Mouse (Mus musculus) embryo, embryonic 11 days (tissue): ENCODE results near the gene Shmt1.
A peak's percentile ranks its signal among the peaks of the same experiment; 100 is the strongest.
"Not testable (repeated sequence)": the region's sequence is repeated elsewhere in the genome, so short reads cannot be mapped to it uniquely, and the experiment has no call there.

Experiments
- DNase-seq: peaks from one replicate; pipeline ENCODE4 v3.0.0-alpha.2; 2015

Gene Shmt1

DNA sequence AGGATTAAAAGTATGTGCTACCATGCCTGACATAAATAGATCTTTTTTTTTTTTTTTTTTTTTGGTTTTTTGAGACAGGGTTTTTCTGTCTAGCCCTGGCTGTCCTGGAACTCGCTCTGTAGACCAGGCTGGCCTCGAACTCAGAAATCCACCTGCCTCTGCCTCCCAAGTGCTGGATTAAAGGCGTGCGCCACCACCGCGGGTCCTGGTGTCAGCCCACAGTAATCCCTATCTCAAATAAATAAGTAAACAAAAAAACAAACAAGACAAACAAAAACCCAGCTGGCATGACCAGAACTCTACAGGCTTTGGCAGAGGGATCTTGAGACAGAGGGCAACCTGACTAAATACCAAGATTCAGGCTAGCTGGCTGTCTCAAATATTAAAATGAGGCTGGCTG is at the start of gene Shmt1:
Shmt1 (minus strand) TSS at position 101 of the 400 bp plus-strand sequence.
- not testable (repeated sequence) for DNase-seq

DNA sequence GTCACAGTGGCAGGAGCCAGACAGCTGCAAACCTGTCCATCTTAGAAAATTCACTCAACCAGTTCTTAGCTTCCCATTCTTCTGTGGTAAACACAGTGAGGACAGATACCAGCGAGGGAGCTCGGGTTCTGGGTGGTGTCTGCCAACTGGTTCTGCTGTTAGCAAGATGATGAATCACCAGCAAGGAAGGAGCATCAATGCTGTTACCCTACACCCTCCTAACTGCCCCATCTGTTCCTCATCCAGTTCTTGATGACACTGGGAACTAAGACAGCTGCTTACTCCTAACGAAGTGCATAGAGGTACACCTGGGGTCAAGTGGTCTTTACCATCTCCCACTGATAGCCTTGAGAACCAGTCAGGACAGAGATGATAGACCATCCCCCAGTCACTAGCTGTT is 45.1 kb upstream of the Shmt1 start:
- DNase-seq, result no peak

DNA sequence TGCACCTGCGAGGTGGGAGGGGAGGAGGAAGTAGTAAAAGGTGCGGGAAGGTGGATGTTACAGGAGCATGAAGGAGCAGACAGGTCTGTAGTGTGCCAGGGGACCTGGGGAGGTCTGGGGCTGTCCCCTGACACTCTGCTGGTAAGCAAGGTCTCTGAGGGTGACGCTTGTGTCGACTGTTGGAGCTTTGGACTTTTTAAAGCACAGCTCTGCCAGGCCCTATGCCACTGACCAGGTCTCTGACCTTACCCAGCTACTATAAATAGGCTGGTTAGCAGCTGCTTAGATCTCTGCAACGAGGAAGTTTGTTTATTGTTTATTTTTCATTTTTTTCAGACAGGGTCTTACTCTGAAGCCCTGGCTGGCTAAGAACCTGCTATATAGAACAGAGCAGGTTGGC is 33.9 kb upstream of the Shmt1 start:
- DNase-seq, result no peak

DNA sequence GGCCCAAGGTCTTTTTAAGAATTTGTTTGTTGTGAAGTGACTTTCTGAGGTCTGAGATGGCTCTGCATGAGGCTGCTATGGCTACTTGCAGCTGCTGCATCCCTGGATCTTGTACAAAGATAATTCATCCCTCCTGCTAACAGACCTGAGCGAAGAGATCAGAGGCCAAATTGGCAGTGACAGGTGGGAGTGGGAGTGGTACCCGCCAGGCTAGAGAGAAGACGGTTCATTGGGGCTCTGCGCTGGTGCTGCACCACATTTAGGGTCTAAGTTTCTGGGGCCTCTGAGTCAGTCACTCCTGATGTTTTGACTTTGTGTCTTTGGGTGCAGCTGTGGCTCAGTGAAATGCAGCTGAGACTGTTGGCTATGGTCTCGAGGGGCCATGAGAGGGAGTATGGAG is 31.9 kb upstream of the Shmt1 start:
- DNase-seq, result no peak

DNA sequence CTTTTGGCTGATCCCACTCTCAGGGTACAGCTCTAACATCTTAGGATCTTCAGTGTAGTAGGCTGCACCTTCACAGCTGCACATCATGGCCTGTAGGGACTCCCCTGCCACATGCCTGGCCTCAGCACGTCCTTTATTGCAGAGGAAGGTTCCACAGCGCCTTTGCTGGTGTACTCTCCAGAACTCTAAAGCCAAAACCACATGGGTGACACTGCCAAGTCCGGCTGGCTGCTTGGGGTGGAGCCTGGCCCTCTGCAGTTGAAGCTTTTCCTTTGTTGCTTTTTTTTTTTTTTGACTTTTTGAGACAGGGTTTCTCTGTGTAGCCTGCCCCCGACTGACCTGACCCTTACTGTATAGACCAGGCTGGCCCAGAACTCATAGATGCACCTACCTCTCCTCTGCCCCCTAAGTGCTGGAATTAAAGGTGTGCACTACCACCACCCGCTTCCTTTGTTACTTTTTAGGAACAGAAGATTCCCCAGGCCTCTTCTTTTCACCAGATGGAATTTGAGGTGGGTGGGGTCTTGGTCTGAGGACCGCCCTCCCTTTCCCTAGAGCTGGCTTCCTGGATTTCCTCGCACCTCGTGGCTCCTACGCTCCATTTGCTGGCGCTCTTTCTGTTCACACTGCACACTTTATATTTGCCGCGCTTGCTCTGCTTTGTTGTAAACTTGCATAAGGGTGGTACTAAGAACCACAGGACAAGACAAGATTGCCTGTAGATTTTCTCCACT is 30.1 kb upstream of the Shmt1 start:
- DNase-seq, result no peak

DNA sequence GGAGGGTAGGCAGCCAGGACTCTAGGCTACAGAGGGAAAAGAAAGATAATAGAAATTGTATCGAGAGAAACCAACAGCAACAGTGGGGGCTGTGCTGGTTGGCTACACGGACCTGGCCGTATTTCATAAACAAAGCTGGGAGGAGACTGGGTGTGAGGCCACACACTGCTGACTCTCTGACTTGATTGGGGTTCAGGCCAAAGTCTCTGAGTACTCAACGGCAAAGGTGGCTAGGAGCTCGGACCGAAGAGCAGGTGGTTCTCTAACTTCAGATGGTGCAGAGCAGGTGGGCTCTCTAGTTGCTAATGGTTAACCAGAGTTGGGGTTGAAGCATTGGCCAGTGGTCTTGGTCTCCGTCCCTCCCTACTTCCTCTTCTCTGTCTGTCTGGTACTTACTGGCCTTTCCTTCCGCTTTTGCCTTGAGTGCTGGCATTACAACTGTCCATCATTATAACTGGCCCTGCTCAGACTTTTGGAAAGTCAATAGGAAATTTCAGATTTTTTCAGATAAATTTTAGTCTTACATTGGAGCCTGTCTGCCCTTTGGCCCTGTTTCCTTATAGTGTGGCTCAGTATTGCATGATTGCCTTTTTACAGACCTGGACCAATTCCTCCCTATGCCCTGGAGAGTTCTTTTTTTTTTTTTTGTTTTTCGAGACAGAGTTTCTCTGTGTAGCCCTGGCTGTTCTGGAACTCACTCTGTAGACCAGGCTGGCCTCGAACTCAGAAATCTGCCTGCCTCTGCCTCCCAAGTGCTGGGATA is 26.3 kb upstream of the Shmt1 start:
- no peak for DNase-seq

DNA sequence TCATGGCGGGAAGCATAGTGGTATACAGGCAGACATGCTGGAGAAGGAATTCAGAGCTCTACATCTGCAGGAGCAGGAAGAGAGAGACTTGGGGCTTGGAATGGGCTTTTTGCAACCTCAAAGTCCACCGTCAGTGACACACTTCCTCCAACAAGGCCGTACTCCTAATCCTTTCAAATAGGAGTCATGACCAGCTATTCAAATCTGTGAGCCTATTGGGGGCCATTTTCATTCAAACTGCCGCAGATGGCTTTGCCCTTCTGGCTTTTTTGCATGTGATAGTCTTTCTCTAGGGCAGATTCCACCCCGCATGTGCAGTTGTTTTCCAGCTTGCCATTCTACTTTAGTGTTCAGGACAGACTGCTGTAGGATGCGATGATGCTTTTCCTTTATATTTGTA is 25.4 kb upstream of the Shmt1 start:
- no peak for DNase-seq

DNA sequence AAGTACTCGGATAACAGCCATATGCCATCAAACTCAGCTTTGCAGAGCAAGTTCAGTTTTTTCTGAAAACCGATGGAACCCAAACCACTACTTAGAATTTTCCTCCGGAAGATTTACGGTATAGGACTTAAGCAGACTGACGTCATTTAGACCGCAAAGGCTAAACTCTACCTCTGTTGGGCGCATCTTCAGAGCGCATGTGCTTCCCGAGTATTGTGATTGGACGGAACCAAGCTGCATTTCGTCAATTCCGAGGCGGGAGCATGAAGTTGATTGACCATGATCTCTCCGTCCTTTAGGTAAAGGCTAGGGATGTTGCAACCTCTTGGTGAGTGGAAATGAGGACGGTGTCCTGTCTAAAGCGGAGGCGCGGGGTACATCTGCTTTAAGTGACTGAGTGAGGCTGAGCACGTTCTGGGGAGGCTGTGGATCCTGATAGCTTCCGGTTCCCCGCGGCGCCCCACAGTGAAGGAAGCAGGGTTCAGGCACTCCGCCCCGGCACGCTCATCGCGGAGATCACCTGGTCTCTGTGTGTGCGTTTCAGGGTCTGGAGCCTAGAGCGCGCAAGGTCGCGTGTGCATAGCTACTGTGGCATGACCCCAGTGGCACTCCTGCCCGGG is 19.0 kb upstream of the Shmt1 start, which contains the start of gene Dhrs7b:
Dhrs7b (plus strand) TSS at position 199 of the 620 bp plus-strand sequence.
- peak; percentile 93 for DNase-seq

DNA sequence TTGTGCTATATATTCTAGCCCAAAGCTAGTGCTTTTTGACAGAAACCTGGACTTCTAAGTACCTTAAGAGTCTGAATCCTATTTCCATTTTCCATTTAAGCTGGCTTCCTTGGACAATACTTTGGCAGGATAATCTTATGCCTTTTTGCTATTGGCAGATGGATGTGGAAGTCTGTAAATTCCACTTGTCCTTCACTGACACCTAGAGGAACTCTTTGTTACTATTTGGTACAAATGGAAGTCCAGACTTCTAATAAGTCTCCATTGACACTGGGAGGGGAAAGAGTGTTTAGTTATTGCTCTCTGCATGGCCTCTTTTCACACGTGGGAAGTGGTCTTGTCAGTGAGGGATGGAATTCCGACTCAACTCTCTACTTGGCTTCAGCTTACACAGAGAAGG is 17.4 kb upstream of the Shmt1 start:
- DNase-seq, result no peak

DNA sequence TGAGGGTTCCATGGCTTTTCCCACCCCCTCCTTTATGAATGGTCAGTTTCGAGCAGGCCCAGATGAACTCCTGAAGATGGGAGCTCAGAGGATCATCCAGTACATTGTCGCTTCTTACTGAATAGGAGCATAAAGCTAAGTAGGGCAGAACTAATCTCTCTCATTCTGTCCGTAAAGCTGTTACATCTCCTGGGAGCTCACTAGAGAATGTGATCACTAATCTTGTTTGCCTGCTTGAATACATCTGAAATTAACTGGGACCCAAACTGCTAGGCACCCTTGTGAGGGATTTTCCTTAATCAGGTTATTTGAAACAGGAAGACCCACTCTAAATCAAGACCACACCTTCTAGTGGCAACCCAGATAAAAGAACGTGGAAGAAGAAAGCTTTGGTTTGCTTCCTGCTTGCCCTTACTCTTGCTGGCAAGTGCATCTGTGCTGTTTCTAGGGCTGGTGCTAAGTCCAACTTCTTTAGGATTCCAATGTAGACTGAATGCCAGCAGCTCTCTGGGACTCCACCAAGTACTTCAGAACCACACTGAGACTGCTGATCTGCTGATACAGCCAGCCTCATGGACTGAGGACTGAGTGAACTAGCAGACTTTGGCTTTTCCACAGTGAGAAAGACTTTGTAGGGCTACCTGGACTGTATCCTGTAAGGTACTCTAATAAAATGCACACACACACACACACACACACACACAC is 15.9 kb upstream of the Shmt1 start:
- DNase-seq, result no peak

DNA sequence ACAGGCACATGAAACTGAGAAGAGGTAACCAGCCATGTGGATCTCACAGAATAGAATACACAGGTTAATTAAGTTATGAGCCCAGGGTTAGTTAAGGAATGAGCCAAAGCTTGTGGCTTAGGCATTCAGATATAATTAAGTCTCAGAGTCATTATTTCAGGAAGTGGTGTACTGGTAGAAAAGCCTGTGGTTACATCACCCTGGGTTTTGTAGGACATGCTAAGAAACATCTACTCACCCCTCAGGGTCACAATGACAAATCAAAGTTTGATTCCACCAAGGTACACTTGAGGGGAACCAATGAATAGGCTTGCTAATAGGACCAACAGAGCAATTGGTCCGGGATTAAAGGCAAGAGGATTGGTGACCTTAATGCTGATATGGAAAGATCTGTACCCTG is 15.2 kb upstream of the Shmt1 start:
- no peak for DNase-seq

DNA sequence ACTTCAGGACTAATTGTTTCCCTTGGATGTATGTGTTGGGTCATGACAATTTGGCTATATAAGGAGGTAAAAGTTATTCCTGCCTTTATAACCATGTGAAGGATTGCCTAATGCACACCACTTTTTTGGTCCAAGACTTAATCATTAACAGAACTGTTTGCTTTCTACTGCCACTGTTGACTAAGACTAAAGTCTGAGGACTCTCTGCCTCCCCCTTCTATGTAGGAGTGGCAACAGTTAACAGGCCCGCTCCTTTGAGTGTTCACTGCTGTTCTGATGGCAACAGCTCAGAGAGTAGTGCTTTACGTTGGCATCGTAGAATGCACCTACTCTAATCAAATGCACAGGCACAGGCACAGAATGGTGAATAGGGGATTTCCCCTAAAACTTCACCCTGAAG is 13.7 kb upstream of the Shmt1 start:
- no peak for DNase-seq

DNA sequence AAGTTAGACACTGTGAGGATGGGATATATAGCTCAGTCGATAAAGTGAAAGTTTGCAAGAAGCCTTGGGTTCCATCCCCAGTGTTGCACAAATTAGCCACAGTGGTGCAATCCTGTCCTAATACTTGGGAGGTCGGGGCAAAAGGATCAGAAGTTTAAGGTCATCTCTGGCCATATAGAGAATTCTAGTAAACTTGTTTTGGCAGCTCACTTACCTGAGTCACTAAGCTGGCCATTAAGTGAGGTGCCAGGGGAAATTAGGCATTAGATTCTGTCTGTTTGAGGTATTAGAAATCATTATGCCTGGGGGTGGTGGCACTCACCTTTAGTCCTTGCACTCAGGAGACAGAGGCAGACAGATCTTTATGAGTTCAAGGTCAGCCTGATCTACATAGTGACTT is 12.3 kb upstream of the Shmt1 start:
- no peak for DNase-seq

DNA sequence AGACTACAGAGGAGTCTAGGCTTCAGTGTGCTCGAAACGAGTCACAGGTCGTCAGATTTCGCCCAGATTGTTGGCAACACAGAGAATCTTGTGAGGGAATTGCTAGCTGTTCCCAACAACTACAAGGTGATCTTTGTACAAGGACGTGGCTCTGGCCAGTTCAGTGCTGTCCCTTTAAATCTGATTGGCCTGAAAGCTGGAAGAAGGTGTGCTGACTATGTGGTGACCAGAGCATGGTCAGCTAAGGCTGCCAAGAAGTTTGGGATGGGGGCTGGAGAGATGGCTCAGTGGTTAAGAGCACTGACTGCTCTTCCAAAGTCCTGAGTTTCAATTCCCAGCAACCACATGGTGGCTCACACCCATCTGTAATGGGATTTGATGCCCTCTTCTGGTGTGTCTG is 4.9 kb upstream of the Shmt1 start:
- DNase-seq, result no peak

DNA sequence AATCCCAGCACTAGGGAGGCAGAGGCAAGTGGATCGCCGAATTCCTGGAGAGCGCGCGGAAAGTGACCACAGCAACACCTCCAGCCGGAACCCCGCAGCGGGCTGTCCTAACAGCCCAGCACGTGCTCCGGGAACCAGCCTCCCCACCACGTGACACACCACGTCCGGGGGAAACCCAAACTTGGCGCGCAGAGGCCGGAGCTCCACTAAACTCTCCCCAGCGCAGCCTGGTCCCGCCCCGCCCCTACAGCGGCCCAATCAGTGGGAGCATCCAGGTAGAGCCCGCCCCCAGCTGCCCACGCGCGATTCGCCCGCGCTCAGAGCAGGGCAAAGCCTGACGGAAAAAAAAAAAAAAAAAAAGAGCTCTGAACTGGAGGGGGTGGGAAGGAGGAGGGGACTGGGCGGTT is 461 bp downstream of the Shmt1 start:
- peak; percentile 97 for DNase-seq

DNA sequence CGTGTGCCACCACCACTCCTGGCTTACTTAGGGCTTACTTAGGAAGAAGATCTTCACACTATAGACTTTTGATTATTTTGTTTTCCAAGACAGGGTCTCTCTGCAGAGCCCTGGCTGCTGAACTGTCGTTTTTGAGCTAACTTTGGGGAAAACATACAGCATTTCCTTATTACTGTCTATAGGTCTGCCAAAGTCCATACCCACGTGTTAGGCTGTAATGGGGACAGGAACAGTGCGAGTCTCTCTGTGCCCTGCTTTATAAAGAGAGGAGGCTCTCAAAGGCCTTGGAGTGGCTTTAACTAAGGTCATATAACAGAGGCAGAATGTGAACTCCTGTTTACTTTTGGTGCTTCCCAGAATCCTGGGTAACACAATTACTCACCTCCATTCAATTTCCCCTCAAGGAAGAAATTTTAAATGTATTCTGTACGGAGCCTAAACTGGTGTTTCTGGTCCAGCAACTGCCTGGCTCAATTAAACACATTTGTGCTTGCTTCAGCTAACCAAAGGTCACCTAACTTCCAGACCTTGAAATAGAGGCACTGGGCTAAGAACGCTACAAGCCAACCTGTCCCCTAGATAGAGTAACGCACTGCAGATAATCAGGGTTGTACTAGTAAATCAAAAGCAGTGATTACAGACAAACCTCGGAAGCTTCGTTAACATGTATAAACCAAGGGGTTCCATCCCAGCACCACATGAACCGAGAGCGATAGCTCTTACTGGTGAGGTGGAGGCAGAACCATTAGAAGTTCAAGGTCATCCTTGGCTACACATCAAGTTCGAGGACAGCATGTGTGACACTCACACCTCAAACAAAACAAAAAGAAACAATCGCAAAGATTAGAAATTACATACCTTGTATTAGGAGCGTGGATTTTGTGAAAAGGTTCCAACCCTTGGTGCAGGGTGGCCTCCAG is 1.2 kb downstream of the Shmt1 start:
- DNase-seq, result peak; percentile 7

DNA sequence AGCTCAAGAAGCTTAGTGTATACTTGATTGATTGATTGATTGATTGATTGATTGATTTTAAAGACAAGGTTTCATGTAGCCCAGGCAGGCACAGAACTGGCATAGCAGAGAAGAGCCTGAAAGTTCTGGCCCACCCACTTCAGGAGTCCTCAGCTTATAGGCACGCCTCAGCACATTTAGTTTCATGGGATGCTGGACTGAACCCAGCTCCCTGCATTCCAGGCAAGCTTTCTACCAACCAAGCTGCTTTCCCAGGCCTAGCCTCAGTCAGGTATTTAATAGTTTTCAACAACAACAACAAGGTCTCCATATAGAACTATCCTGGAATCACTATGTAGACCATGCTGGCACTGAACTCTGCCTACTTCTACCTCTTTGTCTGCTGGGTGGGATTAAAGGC is 2.0 kb downstream of the Shmt1 start:
- DNase-seq, result no peak

DNA sequence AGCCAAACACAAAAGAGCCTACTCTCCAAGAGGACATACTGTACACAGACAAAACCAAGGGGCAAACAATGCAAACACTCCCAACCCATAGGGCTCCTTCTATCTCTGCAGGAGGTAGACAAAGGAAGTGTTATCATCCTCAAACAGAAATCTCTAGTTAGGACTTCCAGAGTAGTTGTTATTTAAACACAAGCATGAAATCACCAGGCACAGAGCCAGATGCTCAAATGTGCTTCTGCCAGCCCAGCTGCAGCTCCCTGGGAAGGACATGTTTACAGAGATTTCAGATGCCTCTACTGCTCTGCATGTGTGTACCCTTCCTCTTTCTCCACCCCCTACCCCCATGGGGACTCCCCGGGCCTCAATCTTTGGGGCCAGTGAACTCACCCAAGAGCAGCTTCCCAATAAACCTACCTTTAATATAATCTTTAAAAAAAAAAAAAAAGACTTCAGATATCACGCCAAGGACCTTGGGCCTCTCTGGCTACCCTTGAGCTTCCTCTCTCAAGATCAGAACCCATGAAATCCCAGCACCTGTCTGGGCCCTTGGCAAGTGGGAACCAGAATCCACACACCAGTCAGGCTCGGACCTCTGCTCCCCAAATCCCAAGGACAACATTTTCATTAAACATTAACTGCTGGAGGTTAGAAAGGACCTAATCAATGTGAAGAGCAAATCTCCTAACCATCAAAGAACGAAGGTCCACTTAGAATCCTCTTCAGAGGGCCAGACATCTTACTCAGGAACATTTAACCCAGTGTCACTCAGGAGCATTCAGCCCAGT is 3.0 kb downstream of the Shmt1 start:
- DNase-seq, result no peak

DNA sequence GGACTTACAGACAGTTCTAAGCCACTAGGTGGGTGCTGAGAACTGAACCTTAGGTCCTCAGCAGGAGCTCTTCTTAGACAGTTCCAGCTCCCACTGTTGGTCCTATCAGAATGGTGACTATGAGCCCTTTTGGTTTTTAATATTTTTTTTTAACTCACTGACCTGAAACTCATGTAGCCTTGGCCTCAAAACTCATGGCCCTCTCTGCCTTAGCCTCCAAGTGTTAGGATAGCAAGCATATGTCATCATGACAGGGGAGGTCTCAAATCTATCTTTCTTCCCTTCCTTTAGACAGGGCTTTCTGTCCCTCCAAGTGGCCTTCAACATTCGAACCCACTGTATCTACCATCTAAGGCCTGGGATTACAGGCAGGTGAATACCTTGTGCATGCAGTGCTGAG is 10.6 kb downstream of the Shmt1 start:
- no peak for DNase-seq

DNA sequence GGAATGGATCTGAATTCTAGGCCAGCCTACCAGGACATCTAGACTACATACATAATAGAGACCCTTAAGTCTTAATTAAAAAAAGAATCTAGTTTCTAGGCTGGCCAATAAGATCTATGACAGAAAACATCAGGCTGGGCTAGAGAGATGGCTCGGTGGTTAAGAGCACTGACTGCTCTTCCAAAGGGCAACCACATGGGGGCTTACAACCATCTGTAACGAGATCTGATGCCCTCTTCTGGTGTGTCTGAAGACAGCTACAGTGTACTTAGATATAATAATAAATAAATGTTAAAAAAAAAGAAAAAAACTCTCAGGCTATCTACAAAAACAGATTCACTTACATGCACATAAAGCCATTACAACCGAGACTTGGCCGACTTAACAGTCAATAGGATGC is 11.5 kb downstream of the Shmt1 start:
- no peak for DNase-seq

DNA sequence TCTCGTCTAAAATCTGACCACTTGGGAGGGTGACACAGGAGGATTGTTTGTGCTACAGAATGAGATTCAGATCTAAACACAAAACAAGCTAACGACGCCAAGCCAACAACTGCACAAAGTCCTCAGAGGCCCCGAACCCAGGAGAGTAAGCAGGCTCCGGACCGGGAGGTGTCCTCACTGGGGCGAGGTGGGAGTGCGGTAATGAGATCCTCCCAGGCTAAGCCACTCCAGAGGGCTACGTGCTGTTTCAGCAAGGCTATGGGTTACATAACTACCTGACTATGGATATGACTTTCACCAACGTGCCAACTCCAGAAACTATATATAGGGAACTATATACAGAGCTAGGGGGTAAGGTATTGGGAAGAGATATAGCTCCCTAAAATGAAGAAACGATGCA is 15.2 kb downstream of the Shmt1 start:
- DNase-seq, result no peak

DNA sequence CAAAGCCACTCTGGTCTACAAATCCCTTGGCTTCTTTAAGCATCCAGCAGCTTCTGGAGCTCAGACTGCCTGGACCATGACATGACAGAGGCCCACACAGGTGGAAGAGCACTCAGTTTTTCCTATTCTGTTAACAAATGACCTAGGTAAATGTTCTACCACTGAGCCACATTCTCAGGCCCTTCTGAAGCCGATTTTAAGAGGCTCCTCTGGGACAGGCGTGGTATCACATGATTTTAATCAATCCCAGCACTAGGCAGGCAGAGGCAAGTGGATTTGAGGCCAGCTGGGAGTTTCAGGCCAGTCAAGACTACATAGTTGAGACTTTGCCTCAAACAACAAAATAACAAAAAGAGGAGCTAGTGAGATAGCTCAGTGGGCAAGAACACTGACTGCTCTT is 21.0 kb downstream of the Shmt1 start:
- DNase-seq, result no peak
